Mouse (Mus musculus) embryonic fibroblast, embryonic 13.5 days (primary cell): ENCODE measurements around the gene Camta1.

Experiments used
- CTCF ChIP-seq: IDR thresholded peaks from 2 replicates; pipeline ENCODE4 v1.5.1; 2011; ENCODE audit warnings: mild to moderate bottlenecking, control low read depth, low read length, moderate library complexity, borderline replicate concordance; ENCODE audit not compliant: insufficient read depth
- POLR2A ChIP-seq: IDR thresholded peaks from 2 replicates; pipeline ENCODE4 v1.6.1; 2011; ENCODE audit warnings: low read depth, mild to moderate bottlenecking, control low read depth, low read length, moderate library complexity

DNA sequence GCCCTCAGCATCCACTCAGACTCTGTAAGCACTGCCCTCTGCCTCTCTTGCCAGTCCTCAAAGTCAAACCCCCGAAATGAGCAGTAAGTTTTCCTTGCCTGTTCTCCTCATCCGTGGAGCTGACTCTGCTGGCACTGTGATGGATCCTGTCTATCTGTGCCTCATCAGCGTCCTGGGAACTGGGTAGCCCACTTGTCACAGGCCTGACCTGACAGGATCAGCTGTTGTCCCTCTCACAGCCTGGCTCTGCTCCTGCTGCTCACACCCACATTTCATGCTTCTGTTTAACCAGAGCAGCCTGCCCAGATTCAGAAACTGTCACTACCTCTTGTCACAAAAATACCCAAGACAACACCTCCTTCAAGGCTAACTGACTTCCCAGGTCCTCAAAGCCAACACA lies 37.7 kb downstream of the Camta1 start:
- TF ChIP-seq CTCF (no peak), POLR2A (no peak)
